Mouse (Mus musculus) T-helper 17 cell (primary cell): Measurements from ENCODE around the gene Igll1.

Experiments used
- in situ Hi-C, 2 experiments: fragments of 300-600 bp; cut with MboI, MseI; formaldehyde crosslinking; loops; 1 replicate in 1 of 2; 2 replicates in 1 of 2; pipeline ENCODE4 v1.15.1; 2025; ENCODE audit warnings: high pct_unique_total_duplicates in 2 of 2

Igll1 gene

GRCm38 (mm10) chr16:16855541-16855940 lies 8.2 kb downstream of the Igll1 start:
- in situ Hi-C loops = no loop called here

- in situ Hi-C loops = no loop called here
Observed at GRCm38 (mm10) chr16:16854836-16855235, 8.9 kb downstream of the Igll1 start.

- in situ Hi-C loops = no loop called here
Observed at GRCm38 (mm10) chr16:16852411-16852810, 11.4 kb downstream of the Igll1 start.

- in situ Hi-C loops = no loop called here
Observed at GRCm38 (mm10) chr16:16849196-16849595, 14.6 kb downstream of the Igll1 start.

GRCm38 (mm10) chr16:16829671-16830070 lies 34.1 kb downstream of the Igll1 start:
- in situ Hi-C loops = no loop called here

- in situ Hi-C loops = no loop called here
Observed at GRCm38 (mm10) chr16:16828757-16829615, 34.8 kb downstream of the Igll1 start, which contains the start of gene Spag6l. TSS of gene Spag6l (minus strand) at chr16:16829456.

DNA sequence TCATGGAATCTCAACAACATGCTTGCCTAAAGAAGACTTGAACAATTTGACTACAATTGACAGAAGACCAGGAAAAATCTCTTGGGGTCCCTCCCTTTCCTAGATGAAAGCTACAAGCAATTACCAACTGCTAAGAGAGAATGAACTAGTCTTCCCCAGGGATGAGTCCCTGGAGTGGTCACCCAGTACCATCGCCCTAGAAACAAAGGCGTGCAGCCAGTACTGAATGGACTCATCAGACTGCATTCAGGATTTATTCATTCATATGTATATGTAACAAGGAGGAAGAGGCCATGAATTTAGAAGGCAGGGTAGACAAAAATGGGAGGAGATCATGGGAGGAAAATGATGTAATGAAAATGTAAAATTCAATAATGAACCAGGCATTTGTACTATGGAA lies 37.6 kb downstream of the Igll1 start:
- in situ Hi-C loops = no loop called here

GRCm38 (mm10) chr16:16825476-16825875 lies 38.3 kb downstream of the Igll1 start:
- in situ Hi-C loops = no loop called here
